Mouse (Mus musculus) gastrocnemius, postnatal 36 days (tissue): ENCODE measurements at regions not wholly inside any gene's neighbourhood (a gene's known extent, or its start where the extent isn't known, plus 50 kb on each side); places are given as distances from the start of the nearest gene placed in this dataset.

Experiments used
- DNase-seq, 2 experiments: peaks; one replicate each; pipeline ENCODE4 v3.0.0; 2022
- intact Hi-C: fragments of 180-260 bp; cut with DNase I; formaldehyde crosslinking; loops from one replicate; pipeline ENCODE4 v1.15.1; 2025

DNA sequence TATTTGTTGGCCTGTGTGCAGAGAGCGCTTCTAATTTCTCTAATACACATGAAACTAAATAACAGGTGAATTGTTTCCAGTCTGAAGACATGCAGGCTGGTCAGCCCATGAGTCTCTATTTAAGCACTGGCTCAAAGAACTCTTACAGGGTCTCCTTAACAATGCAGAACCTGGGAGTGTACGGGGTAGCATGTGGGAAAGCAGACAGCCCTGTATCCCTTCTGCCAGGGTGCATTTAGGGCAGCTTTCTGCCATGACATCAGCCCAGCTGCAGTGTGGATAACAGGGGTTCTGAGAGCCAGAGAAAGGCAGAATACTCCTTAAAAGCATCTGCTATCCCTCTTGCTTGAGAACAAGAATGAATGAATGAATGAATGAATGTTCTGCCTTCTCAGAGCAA lies 164.7 kb downstream of the Grb14 start:
- DNase-seq: no peak
- intact Hi-C loops: no loop called here

DNA sequence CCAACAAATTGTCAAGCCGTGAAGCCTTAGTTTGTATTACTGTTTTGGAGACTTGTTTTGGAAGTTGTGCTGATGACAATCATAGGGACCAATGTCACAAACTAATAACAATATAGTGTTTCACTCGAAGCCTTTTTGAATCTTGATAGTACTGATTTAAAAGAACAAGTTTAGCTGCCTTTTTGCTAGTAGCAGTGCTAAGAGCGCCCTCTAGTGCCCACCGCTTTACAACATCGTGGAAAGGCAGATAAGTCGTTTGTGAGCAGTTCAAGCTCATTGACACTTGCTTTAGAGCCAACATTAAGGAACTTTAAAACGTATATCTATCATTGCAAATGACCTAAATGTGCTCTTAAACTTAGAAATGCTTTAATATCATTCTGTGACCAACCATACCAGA lies 170.9 kb downstream of the Grb14 start:
- intact Hi-C loops: no loop called here
- DNase-seq: peak; percentile 19 to 47

GRCm38 (mm10) chr2:64852913-64853312 lies 171.9 kb downstream of the Grb14 start:
- intact Hi-C loops: no loop called here
- no peak for DNase-seq

DNA sequence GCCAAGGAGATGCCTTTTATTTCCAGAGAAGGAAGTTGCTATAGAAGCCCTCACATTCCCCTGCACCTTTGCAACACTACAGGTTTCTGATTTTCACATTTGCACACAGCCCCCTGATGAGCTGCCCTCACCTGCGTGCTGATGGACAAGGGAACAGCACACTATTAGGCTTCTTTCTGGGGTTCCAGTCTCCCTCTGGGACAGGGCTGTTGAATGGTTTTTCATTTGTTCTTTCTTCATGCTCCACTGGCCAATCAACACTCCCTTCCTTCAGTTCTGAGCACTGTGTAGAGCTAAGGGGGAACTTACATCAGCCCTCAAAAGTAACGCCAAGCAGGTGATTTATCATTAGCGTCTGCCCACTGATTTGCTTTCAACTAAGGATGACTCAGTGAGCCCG lies 173.7 kb downstream of the Grb14 start:
- no peak for DNase-seq
- intact Hi-C loops: no loop called here

DNA sequence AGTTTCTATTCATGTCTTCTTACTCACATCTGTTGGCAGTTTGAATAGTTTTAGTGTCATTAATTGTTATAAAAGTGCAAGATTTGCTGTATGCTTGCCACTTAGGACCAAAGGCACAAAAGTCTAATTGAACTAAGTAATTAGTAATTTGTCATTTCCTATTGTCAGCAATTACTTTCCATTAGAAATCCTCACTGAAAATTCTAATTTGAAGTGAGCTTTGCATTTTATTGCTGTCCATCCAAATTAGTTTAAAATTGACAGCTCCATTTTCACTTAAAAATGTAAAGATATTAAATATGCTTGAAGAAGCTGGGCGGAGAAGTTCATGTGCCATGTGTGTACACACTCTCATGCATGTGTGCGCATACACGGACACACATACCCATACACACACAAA lies 174.1 kb downstream of the Grb14 start:
- intact Hi-C loops: no loop called here
- DNase-seq: no peak

DNA sequence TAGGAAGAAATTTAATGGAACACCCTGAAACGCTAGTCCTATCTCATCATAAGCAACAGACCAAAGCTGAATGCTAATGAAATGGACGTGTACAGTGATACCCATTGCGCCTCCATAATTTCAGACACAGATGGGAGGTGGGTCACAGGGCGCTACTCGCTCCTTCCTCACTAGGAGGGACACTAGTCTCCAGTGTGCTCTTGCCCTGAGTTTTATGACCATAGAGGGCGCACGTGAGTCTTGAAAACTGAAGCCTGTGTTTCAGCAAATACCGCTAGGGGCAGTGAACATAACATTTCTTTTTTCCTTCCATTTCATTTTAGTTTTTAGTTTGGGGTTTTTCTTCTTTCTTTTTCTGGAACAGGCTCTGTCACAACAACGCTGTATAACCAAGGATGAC lies 200.3 kb downstream of the Grb14 start:
- DNase-seq: no peak
- intact Hi-C loops: no loop called here

DNA sequence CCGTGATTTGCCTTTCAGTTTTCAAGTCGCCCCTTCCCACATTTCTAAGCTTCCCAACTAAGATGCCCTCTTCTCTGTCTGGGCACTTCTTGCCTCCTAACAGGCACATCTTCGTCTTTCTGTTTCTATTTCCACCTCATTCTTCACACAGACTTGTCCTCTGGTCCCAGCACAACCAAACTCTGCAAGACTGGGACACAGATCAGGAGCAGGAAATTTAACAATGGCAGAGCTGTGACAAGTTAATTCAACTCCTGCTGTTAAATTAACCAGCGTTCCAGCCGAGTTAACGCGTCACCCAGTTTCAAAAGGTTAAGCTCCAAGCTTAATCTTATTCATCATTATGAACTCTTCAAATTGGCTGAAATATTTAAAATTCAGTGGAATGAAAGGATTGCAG lies 200.9 kb downstream of the Grb14 start:
- no peak for DNase-seq
- intact Hi-C loops: no loop called here

DNA sequence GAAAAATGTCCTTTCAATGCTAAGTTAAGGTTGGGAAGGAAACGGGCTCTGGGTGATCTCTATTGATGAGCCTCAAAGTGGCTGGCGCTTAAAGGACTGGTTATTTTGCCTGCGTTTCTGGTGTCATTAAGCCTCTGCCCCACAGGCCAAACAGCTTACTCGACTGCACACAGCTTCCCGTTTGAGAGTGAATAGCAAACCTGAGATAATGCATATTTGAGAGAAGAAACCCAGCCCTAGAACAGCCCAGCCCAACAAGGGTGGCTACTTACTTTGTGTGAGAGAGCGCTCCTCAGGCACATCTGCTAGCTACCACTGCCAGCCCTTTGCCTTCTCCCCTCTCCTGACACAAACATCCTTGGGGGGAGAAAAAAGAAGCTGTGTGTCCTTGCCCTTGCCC lies 201.7 kb downstream of the Grb14 start:
- DNase-seq: no peak
- intact Hi-C loops: no loop called here

GRCm38 (mm10) chr2:64818159-64818558 lies 206.6 kb downstream of the Grb14 start:
- DNase-seq: no peak
- intact Hi-C loops: no loop called here
